Mouse (Mus musculus) CH12.LX (cell line): Measurements from ENCODE around the gene Lemd2.

Source experiments
- CTCF ChIP-seq, 2 experiments: IDR thresholded peaks in 1 of 2; conservative IDR thresholded peaks in 1 of 2; 2 replicates each; pipeline ENCODE4 v1.5.1; 2011 to 2012; ENCODE audit warnings: low read depth in 2 of 2, low read length in 2 of 2, improper control_type of control experiment in 1 of 2, inconsistent platforms in 1 of 2, mild to moderate bottlenecking in 1 of 2, moderate library complexity in 1 of 2
- EP300 ChIP-seq: IDR thresholded peaks from 2 replicates; pipeline ENCODE4 v1.6.1; 2011; ENCODE audit warnings: low read length, improper control_type of control experiment
- POLR2AphosphoS2 ChIP-seq: IDR thresholded peaks from 2 replicates; pipeline ENCODE4 v1.6.1; 2011; ENCODE audit warnings: low read depth, low read length, improper control_type of control experiment

DNA sequence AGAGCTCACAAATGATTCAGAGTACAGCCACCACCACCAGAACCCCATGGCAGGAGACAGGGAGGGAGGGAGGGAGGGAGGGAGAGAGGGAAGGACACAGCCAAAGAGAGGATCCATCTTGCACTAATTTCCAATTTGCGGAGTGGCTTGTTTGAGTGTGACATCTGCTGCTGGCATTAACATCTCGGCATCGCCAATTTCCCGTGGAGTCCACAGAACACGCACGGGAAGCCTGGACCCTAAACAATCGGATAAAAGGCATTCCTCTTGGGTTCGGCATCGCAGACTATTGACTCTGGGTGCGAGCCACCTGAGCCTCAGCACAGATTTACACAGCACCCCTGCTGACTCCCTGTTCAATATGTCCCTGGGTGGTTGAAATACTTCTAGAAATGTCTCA, 21.5 kb upstream of the Lemd2 start:
- TF ChIP-seq CTCF (conservative IDR thresholded peaks at IDR 0.05 in 1 of 2, IDR thresholded peaks at IDR 0.05 in 1 of 2; ENCODE audit: low read depth in 2 of 2, low read length in 2 of 2) (no peak), POLR2AphosphoS2 (no peak), EP300 (no peak)
